Mouse (Mus musculus): ENCODE data around the gene Hmga1b. TPM values are rescaled to one million over a fixed set of nuclear protein-coding genes. Genes with fewer than 3 reads are reported as not detected.

The Hmga1b gene
- polyA plus RNA-seq, 1 experiment from 2014 or later = 3.9 TPM

GRCm38 (mm10) chr11:120789355-120789754, 26.8 kb downstream of the Hmga1b start:
- Histone ChIP-seq H3K27ac (ENCODE audit: low read length) (no peak overlapping the region), H3K4me1 (ENCODE audit: control insufficient read depth, insufficient read depth, low read length) (peaks cover 7% of the 10 kb centered on the region), H3K4me3 (replicated peaks; ENCODE audit: low read length) (no peak overlapping the region), H3K4me2 (ENCODE audit: low read depth, low read length) (no peak overlapping the region), H3K9me3 (replicated peaks; ENCODE audit: control insufficient read depth, low read length) (no peaks in the 10 kb centered on the region), H3K27me3 (ENCODE audit: control insufficient read depth, insufficient read depth, low read length) (no peaks in the 10 kb centered on the region), H3K9ac (ENCODE audit: low read length) (no peak overlapping the region), H3K36me3 (ENCODE audit: control insufficient read depth, insufficient read depth, low read length) (peaks cover 13% of the 10 kb centered on the region; the same call in 1 of the 2 replicates)
- 82% methylated on average over 4 of the region's 4 CpGs for WGBS
- ATAC-seq (ENCODE audit: insufficient read depth, low FRiP score) = no peak

GRCm38 (mm10) chr11:120789810-120790209, 27.2 kb downstream of the Hmga1b start:
- ATAC-seq (ENCODE audit: insufficient read depth, low FRiP score) = no peak
- H3K4me3 ChIP-seq (replicated peaks; ENCODE audit: low read length) = no peak overlapping the region

GRCm38 (mm10) chr11:120792652-120793051, 30.1 kb downstream of the Hmga1b start:
- no peaks in the 10 kb centered on the region for H3K9me3 ChIP-seq (replicated peaks; ENCODE audit: control insufficient read depth, low read length)
- H3K4me3 ChIP-seq (replicated peaks; ENCODE audit: low read length) = no peak overlapping the region
- peaks cover 13% of the 10 kb centered on the region; the same call in 1 of the 2 replicates for H3K36me3 ChIP-seq (ENCODE audit: control insufficient read depth, insufficient read depth, low read length)
- H3K4me1 ChIP-seq (ENCODE audit: control insufficient read depth, insufficient read depth, low read length) = peaks cover 10% of the 10 kb centered on the region
- ATAC-seq (ENCODE audit: insufficient read depth, low FRiP score) = no peak
- H3K27me3 ChIP-seq (ENCODE audit: control insufficient read depth, insufficient read depth, low read length) = no peaks in the 10 kb centered on the region
- no peak overlapping the region for H3K4me2 ChIP-seq (ENCODE audit: low read depth, low read length)
- 95% methylated on average over 9 of the region's 9 CpGs for WGBS
- no peak overlapping the region for H3K9ac ChIP-seq (ENCODE audit: low read length)
- no peak overlapping the region for H3K27ac ChIP-seq (ENCODE audit: low read length)

More at GRCm38 (mm10) chr11:120789810-120790209, 27.2 kb downstream of the Hmga1b start:
- Histone ChIP-seq H3K9me3 (replicated peaks; ENCODE audit: control insufficient read depth, low read length) (no peaks in the 10 kb centered on the region), H3K27ac (ENCODE audit: low read length) (no peak overlapping the region), H3K4me1 (ENCODE audit: control insufficient read depth, insufficient read depth, low read length) (peaks cover 6% of the 10 kb centered on the region), H3K27me3 (ENCODE audit: control insufficient read depth, insufficient read depth, low read length) (no peaks in the 10 kb centered on the region), H3K4me2 (ENCODE audit: low read depth, low read length) (no peak overlapping the region), H3K36me3 (ENCODE audit: control insufficient read depth, insufficient read depth, low read length) (peaks cover 13% of the 10 kb centered on the region; the same call in 1 of the 2 replicates), H3K9ac (ENCODE audit: low read length) (no peak overlapping the region)
- WGBS = 65% methylated on average over 3 of the region's 3 CpGs

GRCm38 (mm10) chr11:120795756-120796613, 33.4 kb downstream of the Hmga1b start, which contains the start of gene Dus1l:
Gene Dus1l, minus strand, starts transcription at chr11:120796403.
- H3K27ac ChIP-seq (ENCODE audit: low read length) = peak within 1 kb of the TSS; percentile 71
- H3K4me3 ChIP-seq (replicated peaks; ENCODE audit: low read length) = peak within 1 kb of the TSS; percentile 84
- no peaks in the 10 kb centered on the region for H3K27me3 ChIP-seq (ENCODE audit: control insufficient read depth, insufficient read depth, low read length)
- H3K4me2 ChIP-seq (ENCODE audit: low read depth, low read length) = peak within 1 kb of the TSS; percentile 93
- WGBS = 2% methylated on average over 59 of the region's 59 CpGs
- no peaks in the 10 kb centered on the region for H3K9me3 ChIP-seq (replicated peaks; ENCODE audit: control insufficient read depth, low read length)
- H3K9ac ChIP-seq (ENCODE audit: low read length) = peak within 1 kb of the TSS; percentile 93
- H3K4me1 ChIP-seq (ENCODE audit: control insufficient read depth, insufficient read depth, low read length) = peaks cover 13% of the 10 kb centered on the region
- H3K36me3 ChIP-seq (ENCODE audit: control insufficient read depth, insufficient read depth, low read length) = 0 out of 2 replicates have a peak, but pooled peaks cover 4% of the 10 kb centered on the region
- ATAC-seq (ENCODE audit: insufficient read depth, low FRiP score) = peak; percentile 90

GRCm38 (mm10) chr11:120796614-120796946, 34.0 kb downstream of the Hmga1b start:
- Histone ChIP-seq H3K4me1 (ENCODE audit: control insufficient read depth, insufficient read depth, low read length) (peaks cover 13% of the 10 kb centered on the region), H3K27ac (ENCODE audit: low read length) (peak overlapping the region; percentile 71), H3K4me2 (ENCODE audit: low read depth, low read length) (peak overlapping the region; percentile 51), H3K9me3 (replicated peaks; ENCODE audit: control insufficient read depth, low read length) (no peaks in the 10 kb centered on the region), H3K9ac (ENCODE audit: low read length) (peak overlapping the region; percentile 62), H3K4me3 (replicated peaks; ENCODE audit: low read length) (peak overlapping the region; percentile 84), H3K27me3 (ENCODE audit: control insufficient read depth, insufficient read depth, low read length) (no peaks in the 10 kb centered on the region), H3K36me3 (ENCODE audit: control insufficient read depth, insufficient read depth, low read length) (0 out of 2 replicates have a peak, but pooled peaks cover 1% of the 10 kb centered on the region)
- WGBS = 30% methylated on average over 8 of the region's 8 CpGs
- ATAC-seq (ENCODE audit: insufficient read depth, low FRiP score) = no peak

GRCm38 (mm10) chr11:120798244-120798643, 35.6 kb downstream of the Hmga1b start:
- Histone ChIP-seq H3K9ac (ENCODE audit: low read length) (no peak overlapping the region), H3K4me1 (ENCODE audit: control insufficient read depth, insufficient read depth, low read length) (peaks cover 13% of the 10 kb centered on the region)
- 78% methylated on average over 3 of the region's 3 CpGs for WGBS

GRCm38 (mm10) chr11:120799316-120799890, 36.8 kb downstream of the Hmga1b start:
- no peaks in the 10 kb centered on the region for H3K9me3 ChIP-seq (replicated peaks; ENCODE audit: control insufficient read depth, low read length)
- H3K9ac ChIP-seq (ENCODE audit: low read length) = no peak overlapping the region
- 70% methylated on average over 6 of the region's 6 CpGs for WGBS
- H3K27me3 ChIP-seq (ENCODE audit: control insufficient read depth, insufficient read depth, low read length) = no peaks in the 10 kb centered on the region
- H3K27ac ChIP-seq (ENCODE audit: low read length) = no peak overlapping the region
- H3K4me1 ChIP-seq (ENCODE audit: control insufficient read depth, insufficient read depth, low read length) = peaks cover 13% of the 10 kb centered on the region
- no peaks in the 10 kb centered on the region for H3K36me3 ChIP-seq (ENCODE audit: control insufficient read depth, insufficient read depth, low read length)
- H3K4me3 ChIP-seq (replicated peaks; ENCODE audit: low read length) = no peak overlapping the region
- ATAC-seq (ENCODE audit: insufficient read depth, low FRiP score) = no peak
- H3K4me2 ChIP-seq (ENCODE audit: low read depth, low read length) = no peak overlapping the region

More at GRCm38 (mm10) chr11:120798244-120798643, 35.6 kb downstream of the Hmga1b start:
- ATAC-seq (ENCODE audit: insufficient read depth, low FRiP score) = no peak
- Histone ChIP-seq H3K27ac (ENCODE audit: low read length) (no peak overlapping the region), H3K9me3 (replicated peaks; ENCODE audit: control insufficient read depth, low read length) (no peaks in the 10 kb centered on the region), H3K4me3 (replicated peaks; ENCODE audit: low read length) (no peak overlapping the region), H3K27me3 (ENCODE audit: control insufficient read depth, insufficient read depth, low read length) (no peaks in the 10 kb centered on the region), H3K36me3 (ENCODE audit: control insufficient read depth, insufficient read depth, low read length) (no peaks in the 10 kb centered on the region), H3K4me2 (ENCODE audit: low read depth, low read length) (no peak overlapping the region)

- Histone ChIP-seq H3K27me3 (ENCODE audit: control insufficient read depth, insufficient read depth, low read length) (no peaks in the 10 kb centered on the region), H3K36me3 (ENCODE audit: control insufficient read depth, insufficient read depth, low read length) (no peaks in the 10 kb centered on the region), H3K9ac (ENCODE audit: low read length) (peak overlapping the region; percentile 46), H3K9me3 (replicated peaks; ENCODE audit: control insufficient read depth, low read length) (no peaks in the 10 kb centered on the region), H3K4me3 (replicated peaks; ENCODE audit: low read length) (no peak overlapping the region), H3K4me2 (ENCODE audit: low read depth, low read length) (no peak overlapping the region), H3K27ac (ENCODE audit: low read length) (peak overlapping the region; percentile 23; the same call in 1 of the 2 replicates), H3K4me1 (ENCODE audit: control insufficient read depth, insufficient read depth, low read length) (peaks cover 8% of the 10 kb centered on the region)
- WGBS = 9% methylated on average over 10 of the region's 10 CpGs
- ATAC-seq (ENCODE audit: insufficient read depth, low FRiP score) = peak; percentile 73
These were observed 37.7 kb downstream of the Hmga1b start for GRCm38 (mm10) chr11:120800061-120800904.
